Mouse (Mus musculus): ENCODE results near the gene Ap2a2. TPM values are rescaled to one million over a fixed set of nuclear protein-coding genes. Genes with fewer than 3 reads are reported as not detected.
"Not testable (repeated sequence)": the region's sequence is repeated elsewhere in the genome, so short reads cannot be mapped to it uniquely, and the experiment has no call there.

Gene Ap2a2
- total RNA-seq, 2 experiments from 2014 or later, result 216 to 228 TPM

GRCm38 (mm10) chr7:141558946-141559345 is 3.0 kb upstream of the Ap2a2 start:
- intact Hi-C loops (cut with DNase I), result no loop called here
- DNase-seq, result no peak

- no peak for DNase-seq
- intact Hi-C loops (cut with DNase I), result no loop called here
These were observed 2.1 kb upstream of the Ap2a2 start for GRCm38 (mm10) chr7:141559726-141560325.

GRCm38 (mm10) chr7:141560471-141560870 is 1.5 kb upstream of the Ap2a2 start:
- no peak for DNase-seq
- intact Hi-C loops (cut with DNase I), result no loop called here

GRCm38 (mm10) chr7:141562421-141562851 is 463 bp downstream of the Ap2a2 start:
- peak; percentile 29 for DNase-seq
- intact Hi-C loops (cut with DNase I), result no loop called here

GRCm38 (mm10) chr7:141562852-141563427 is 967 bp downstream of the Ap2a2 start:
- intact Hi-C loops (cut with DNase I), result no loop called here
- peak; percentile 43 for DNase-seq

- DNase-seq, result no peak
- intact Hi-C loops (cut with DNase I), result no loop called here
These were observed 2.6 kb downstream of the Ap2a2 start for GRCm38 (mm10) chr7:141564561-141564960.

- intact Hi-C loops (cut with DNase I), result no loop called here
- no peak for DNase-seq
These were observed 4.6 kb downstream of the Ap2a2 start for GRCm38 (mm10) chr7:141566587-141566986.

- no peak for DNase-seq
- intact Hi-C loops (cut with DNase I), result no loop called here
These were observed 7.4 kb downstream of the Ap2a2 start for GRCm38 (mm10) chr7:141569283-141569803.

GRCm38 (mm10) chr7:141569916-141570315 is 7.9 kb downstream of the Ap2a2 start:
- intact Hi-C loops (cut with DNase I), result no loop called here
- DNase-seq, result no peak

GRCm38 (mm10) chr7:141570625-141571295 is 8.8 kb downstream of the Ap2a2 start:
- no peak for DNase-seq
- intact Hi-C loops (cut with DNase I), result no loop called here

- intact Hi-C loops (cut with DNase I), result no loop called here
- DNase-seq, result no peak
These were observed 12.1 kb downstream of the Ap2a2 start for GRCm38 (mm10) chr7:141574041-141574440.

- intact Hi-C loops (cut with DNase I), result no loop called here
- DNase-seq, result no peak
These were observed 13.5 kb downstream of the Ap2a2 start for GRCm38 (mm10) chr7:141575481-141575880.

- intact Hi-C loops (cut with DNase I), result no loop called here
- no peak for DNase-seq
These were observed 15.8 kb downstream of the Ap2a2 start for GRCm38 (mm10) chr7:141577801-141578200.

GRCm38 (mm10) chr7:141578511-141578910 is 16.5 kb downstream of the Ap2a2 start:
- intact Hi-C loops (cut with DNase I), result no loop called here

GRCm38 (mm10) chr7:141578943-141579342 is 17.0 kb downstream of the Ap2a2 start:
- intact Hi-C loops (cut with DNase I), result no loop called here
- DNase-seq, result no peak

More at GRCm38 (mm10) chr7:141578511-141578910, 16.5 kb downstream of the Ap2a2 start:
- DNase-seq, result no peak

- DNase-seq, result no peak
- intact Hi-C loops (cut with DNase I), result no loop called here
These were observed 19.4 kb downstream of the Ap2a2 start for GRCm38 (mm10) chr7:141581323-141581722.

GRCm38 (mm10) chr7:141584048-141584841 is 22.3 kb downstream of the Ap2a2 start:
- intact Hi-C loops (cut with DNase I), result no loop called here
- DNase-seq, result no peak

GRCm38 (mm10) chr7:141585288-141585687 is 23.3 kb downstream of the Ap2a2 start:
- intact Hi-C loops (cut with DNase I), result no loop called here
- no peak for DNase-seq

- no peak for DNase-seq
- intact Hi-C loops (cut with DNase I), result no loop called here
These were observed 23.9 kb downstream of the Ap2a2 start for GRCm38 (mm10) chr7:141585881-141586280.

- DNase-seq, result no peak
- intact Hi-C loops (cut with DNase I), result no loop called here
These were observed 26.9 kb downstream of the Ap2a2 start for GRCm38 (mm10) chr7:141588890-141589289.

GRCm38 (mm10) chr7:141590249-141590648 is 28.3 kb downstream of the Ap2a2 start:
- intact Hi-C loops (cut with DNase I); DNase-seq: not testable (repeated sequence)
